Mouse (Mus musculus) kidney, embryonic 16.5 days (tissue): Measurements from ENCODE around the gene B3galt1. TPM values are rescaled to one million over a fixed set of nuclear protein-coding genes. Genes with fewer than 3 reads are reported as not detected.

Source experiments
- ATAC-seq: fragments of 200-750 bp; cut with Nextera tagmentation; 2 replicates; pipeline ENCODE4 v1.8.0; 2017; ENCODE audit warnings: moderate TSS enrichment; ENCODE audit not compliant: low FRiP score, low TSS enrichment
- H3K27ac ChIP-seq: fragments of 300-500 bp; sonication (generic); 2 replicates; pipeline ENCODE4 v1.5.1; 2014; ENCODE audit warnings: low read length
- H3K27me3 ChIP-seq: fragments of 300-500 bp; sonication (generic); 2 replicates; pipeline ENCODE4 v1.6.1; 2014; ENCODE audit warnings: low read length, control low read depth, mixed read lengths; ENCODE audit not compliant: insufficient read depth
- H3K36me3 ChIP-seq: fragments of 300-500 bp; sonication (generic); 2 replicates; pipeline ENCODE4 v1.6.1; 2014; ENCODE audit warnings: low read length, control low read depth, mixed read lengths; ENCODE audit not compliant: insufficient read depth
- H3K4me1 ChIP-seq: fragments of 300-500 bp; sonication (generic); 2 replicates; pipeline ENCODE4 v1.6.1; 2014; ENCODE audit warnings: low read length, control low read depth, mixed read lengths; ENCODE audit not compliant: insufficient read depth
- H3K4me2 ChIP-seq: fragments of 300-500 bp; sonication (generic); replicated peaks from 2 replicates; pipeline ENCODE4 v1.6.1; 2014; ENCODE audit warnings: low read depth, low read length
- H3K4me3 ChIP-seq: fragments of 300-500 bp; sonication (generic); 2 replicates; pipeline ENCODE4 v1.5.1; 2014; ENCODE audit warnings: mild to moderate bottlenecking, low read length
- H3K9ac ChIP-seq: fragments of 300-500 bp; sonication (generic); replicated peaks from 2 replicates; pipeline ENCODE4 v1.6.1; 2014; ENCODE audit warnings: low read length
- H3K9me3 ChIP-seq: fragments of 300-500 bp; sonication (generic); 2 replicates; pipeline ENCODE4 v1.6.1; 2016; ENCODE audit warnings: low read length, control low read depth
- WGBS: fragments of 180-500 bp; shearing (Covaris S2); extraction: QIAGEN DNeasy Blood & Tissue Kit; methylation state at CpG from one replicate; pipeline ENCODE4 v1.1.7; 2014; 5-methylcytosine and 5-hydroxymethylcytosine counted together
- polyA plus RNA-seq: library from polyadenylated mRNA; unstranded; fragments of >200 nt; fragmentation: Nextera tagmentation; extraction: Ambion mirVana; gene quantifications from 2 replicates; pipeline ENCODE4 v1.2.1, GENCODE M21; 2015

Gene B3galt1
- polyA plus RNA-seq, 1 experiment from 2014 or later: 4.9 TPM

- no peak overlapping the region for H3K9ac ChIP-seq
- no peak for ATAC-seq
- H3K9me3 ChIP-seq: no peaks in the 10 kb centered on the region
- H3K4me3 ChIP-seq: no peak overlapping the region
- H3K27ac ChIP-seq: no peak overlapping the region
- H3K36me3 ChIP-seq: no peaks in the 10 kb centered on the region
- 81% methylated on average over 7 of the region's 7 CpGs for WGBS
- no peak overlapping the region for H3K4me2 ChIP-seq
- H3K27me3 ChIP-seq: no peaks in the 10 kb centered on the region
- H3K4me1 ChIP-seq: no peaks in the 10 kb centered on the region
Measured at GRCm38 (mm10) chr2:67971091-67971490, 405.4 kb downstream of the B3galt1 start.

GRCm38 (mm10) chr2:67971576-67971975 is 405.9 kb downstream of the B3galt1 start:
- WGBS: 89% methylated on average over 6 of the region's 6 CpGs
- Histone ChIP-seq H3K9ac (no peak overlapping the region), H3K27me3 (no peaks in the 10 kb centered on the region), H3K27ac (no peak overlapping the region), H3K4me2 (no peak overlapping the region), H3K36me3 (no peaks in the 10 kb centered on the region), H3K4me1 (no peaks in the 10 kb centered on the region), H3K9me3 (no peaks in the 10 kb centered on the region), H3K4me3 (no peak overlapping the region)
- ATAC-seq: no peak

- H3K4me2 ChIP-seq: no peak overlapping the region
- no peak for ATAC-seq
- no peaks in the 10 kb centered on the region for H3K36me3 ChIP-seq
- H3K4me1 ChIP-seq: no peaks in the 10 kb centered on the region; the same call in 1 of the 2 replicates
- H3K9ac ChIP-seq: no peak overlapping the region
- no peaks in the 10 kb centered on the region for H3K27me3 ChIP-seq
- no peaks in the 10 kb centered on the region for H3K9me3 ChIP-seq
- H3K27ac ChIP-seq: no peak overlapping the region
- H3K4me3 ChIP-seq: no peak overlapping the region
Measured at GRCm38 (mm10) chr2:67975764-67976163, 410.1 kb downstream of the B3galt1 start.

DNA sequence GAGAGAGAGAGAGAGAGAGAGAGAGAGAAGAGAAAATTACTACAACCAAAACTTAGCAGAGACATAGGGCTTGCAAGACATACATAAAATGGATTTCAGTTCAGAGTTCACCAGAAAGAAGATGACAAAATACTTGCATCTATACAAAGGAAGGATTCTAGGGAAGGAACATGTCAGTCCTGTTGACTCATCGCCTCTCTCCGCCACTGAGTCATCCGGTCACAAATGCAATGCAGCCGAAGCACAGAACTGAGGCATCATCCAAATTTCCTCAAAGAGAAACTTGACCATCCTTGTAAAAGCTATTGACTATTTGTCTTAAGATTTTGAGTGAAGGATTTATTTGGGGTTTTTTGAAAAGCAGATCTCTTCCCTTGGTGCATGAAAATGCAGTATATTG is 410.8 kb downstream of the B3galt1 start:
- no peaks in the 10 kb centered on the region for H3K27me3 ChIP-seq

GRCm38 (mm10) chr2:67977620-67978262 is 412.1 kb downstream of the B3galt1 start:
- Histone ChIP-seq H3K27me3 (no peaks in the 10 kb centered on the region), H3K9me3 (no peaks in the 10 kb centered on the region), H3K4me2 (no peak overlapping the region), H3K4me1 (no peaks in the 10 kb centered on the region; the same call in 1 of the 2 replicates), H3K4me3 (no peak overlapping the region), H3K9ac (no peak overlapping the region), H3K36me3 (no peaks in the 10 kb centered on the region), H3K27ac (no peak overlapping the region)
- WGBS: 67% methylated on average over 6 of the region's 6 CpGs
- ATAC-seq: no peak

More for the DNA sequence above, 410.8 kb downstream of the B3galt1 start:
- Histone ChIP-seq H3K9me3 (no peaks in the 10 kb centered on the region), H3K9ac (no peak overlapping the region), H3K36me3 (no peaks in the 10 kb centered on the region), H3K4me1 (no peaks in the 10 kb centered on the region; the same call in 1 of the 2 replicates), H3K4me3 (no peak overlapping the region), H3K27ac (no peak overlapping the region), H3K4me2 (no peak overlapping the region)
- 92% methylated on average over 4 of the region's 4 CpGs for WGBS
- ATAC-seq: no peak

- Histone ChIP-seq H3K4me3 (no peak overlapping the region), H3K27ac (no peak overlapping the region), H3K4me1 (no peaks in the 10 kb centered on the region), H3K9me3 (no peaks in the 10 kb centered on the region), H3K36me3 (no peaks in the 10 kb centered on the region), H3K9ac (no peak overlapping the region), H3K4me2 (no peak overlapping the region), H3K27me3 (no peaks in the 10 kb centered on the region)
- no peak for ATAC-seq
- 87% methylated on average over 3 of the region's 3 CpGs for WGBS
Measured at GRCm38 (mm10) chr2:67983563-67983962, 417.9 kb downstream of the B3galt1 start.

DNA sequence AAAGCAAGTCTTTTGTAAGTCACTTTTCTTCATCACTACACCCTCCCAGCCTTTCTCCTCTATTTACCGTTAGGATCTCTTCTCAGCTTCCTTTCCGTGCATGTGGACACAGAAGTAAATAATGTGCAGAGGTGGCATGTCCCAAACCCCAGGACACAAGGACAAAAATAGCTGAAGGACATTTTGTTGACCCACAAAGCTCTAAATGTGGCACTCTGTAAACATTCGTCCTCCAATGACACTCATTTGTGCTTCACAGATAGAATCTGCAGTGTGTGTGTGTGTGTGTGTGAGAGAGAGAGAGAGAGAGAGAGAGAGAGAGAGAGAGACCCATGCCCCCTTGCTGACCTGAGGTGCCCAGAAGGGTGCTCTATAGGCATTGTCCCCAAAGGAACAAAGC is 419.5 kb downstream of the B3galt1 start:
- H3K4me2 ChIP-seq: no peak overlapping the region
- H3K27me3 ChIP-seq: no peaks in the 10 kb centered on the region
- H3K9me3 ChIP-seq: no peaks in the 10 kb centered on the region
- H3K4me3 ChIP-seq: no peak overlapping the region
- no peak for ATAC-seq
- H3K9ac ChIP-seq: no peak overlapping the region
- 85% methylated on average over 3 of the region's 3 CpGs for WGBS
- no peaks in the 10 kb centered on the region for H3K36me3 ChIP-seq
- H3K27ac ChIP-seq: no peak overlapping the region
- no peaks in the 10 kb centered on the region for H3K4me1 ChIP-seq

- no peak overlapping the region for H3K4me2 ChIP-seq
- ATAC-seq: no peak
- 89% methylated on average over 1 of the region's 1 CpGs for WGBS
- H3K9me3 ChIP-seq: no peaks in the 10 kb centered on the region
- no peaks in the 10 kb centered on the region for H3K4me1 ChIP-seq
- H3K4me3 ChIP-seq: no peak overlapping the region
- no peaks in the 10 kb centered on the region for H3K27me3 ChIP-seq
- no peak overlapping the region for H3K27ac ChIP-seq
- no peaks in the 10 kb centered on the region for H3K36me3 ChIP-seq
- no peak overlapping the region for H3K9ac ChIP-seq
Measured at GRCm38 (mm10) chr2:67993421-67993820, 427.8 kb downstream of the B3galt1 start.

GRCm38 (mm10) chr2:68003091-68003490 is 437.4 kb downstream of the B3galt1 start:
- Histone ChIP-seq H3K4me2 (no peak overlapping the region), H3K4me3 (no peak overlapping the region), H3K9me3 (no peaks in the 10 kb centered on the region), H3K4me1 (no peaks in the 10 kb centered on the region), H3K36me3 (no peaks in the 10 kb centered on the region), H3K27me3 (no peaks in the 10 kb centered on the region), H3K27ac (no peak overlapping the region), H3K9ac (no peak overlapping the region)
- ATAC-seq: no peak
- WGBS: 83% methylated on average over 1 of the region's 1 CpGs

DNA sequence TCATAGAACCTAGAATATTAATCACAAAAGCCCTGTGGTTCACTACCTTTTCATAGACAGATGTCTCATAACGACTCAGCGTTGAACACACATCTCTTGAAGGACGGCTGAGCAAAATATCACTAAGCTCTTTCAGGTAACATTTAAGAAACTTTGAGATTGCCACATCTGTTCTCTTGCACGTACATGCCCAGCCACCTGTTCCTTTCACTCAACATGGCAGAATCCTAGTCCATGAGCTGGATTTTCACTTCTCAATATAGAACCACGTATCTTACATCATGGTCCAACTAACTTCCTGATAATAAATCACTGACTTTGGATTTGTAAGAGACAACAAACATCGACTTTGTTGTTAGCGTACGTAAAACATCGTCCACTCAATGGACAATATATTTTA is 439.5 kb downstream of the B3galt1 start:
- no peak for ATAC-seq
- no peaks in the 10 kb centered on the region for H3K9me3 ChIP-seq
- no peak overlapping the region for H3K4me3 ChIP-seq
- H3K27me3 ChIP-seq: no peaks in the 10 kb centered on the region
- H3K4me1 ChIP-seq: no peaks in the 10 kb centered on the region
- WGBS: 78% methylated on average over 9 of the region's 9 CpGs
- no peaks in the 10 kb centered on the region for H3K36me3 ChIP-seq
- H3K4me2 ChIP-seq: no peak overlapping the region
- no peak overlapping the region for H3K27ac ChIP-seq
- no peak overlapping the region for H3K9ac ChIP-seq
